ENCODE assay signal across 34 mouse cellular contexts in the genomic region with DNA sequence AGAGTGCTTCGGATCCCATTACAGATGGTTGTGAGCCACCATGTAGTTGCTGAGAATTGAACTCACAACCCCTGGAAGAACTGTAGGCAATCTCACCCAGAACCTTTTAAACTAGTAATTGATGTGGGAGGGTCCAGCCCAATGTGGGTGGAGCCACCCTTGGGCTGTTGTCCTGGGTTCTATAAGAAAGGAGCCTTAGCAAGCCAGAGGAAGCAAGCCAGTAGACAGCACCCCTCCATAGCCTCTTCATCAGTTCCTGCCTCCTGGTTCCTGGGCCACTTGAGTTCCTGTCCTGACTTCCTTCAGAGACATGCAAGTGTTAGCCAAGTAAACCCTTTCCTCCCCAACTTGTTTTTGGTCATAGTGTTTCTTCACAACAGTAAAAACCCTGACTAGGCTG.
"Had no signal": no experiment of that assay in that cellular context is flagged by ENCODE, and none has a peak within 500 bp of the region (broad histone marks: within the 10 kb centered on the region; RNA-seq: fewer than 3 reads in every experiment).

No protein-coding gene starts in this region.

- H3K9ac ChIP-seq: heart, embryonic 13.5 days; heart, embryonic 15.5 days; hindbrain, embryonic 12.5 days; hindbrain, embryonic 13.5 days; hindbrain, embryonic 14.5 days; hindbrain, embryonic 15.5 days; intestine, embryonic 15.5 days; kidney, embryonic 15.5 days had no signal

- H3K4me1 ChIP-seq: hindbrain, embryonic 10.5 days; hindbrain, embryonic 12.5 days; hindbrain, embryonic 13.5 days; hindbrain, embryonic 15.5 days; intestine, embryonic 15.5 days; kidney, embryonic 15.5 days had no signal

- H3K27ac ChIP-seq: heart, embryonic 13.5 days; heart, embryonic 15.5 days; hindbrain, embryonic 10.5 days; hindbrain, embryonic 12.5 days; hindbrain, embryonic 13.5 days; hindbrain, embryonic 14.5 days; hindbrain, embryonic 15.5 days; hindbrain, postnatal 0 days; intestine, embryonic 15.5 days; kidney, embryonic 15.5 days; kidney, postnatal 0 days; layer of hippocampus, adult 2 months; left cerebral cortex, adult 2 months had no signal

- H3K4me3 ChIP-seq: heart, embryonic 13.5 days; heart, embryonic 15.5 days; hindbrain, embryonic 10.5 days; hindbrain, embryonic 12.5 days; hindbrain, embryonic 13.5 days; hindbrain, embryonic 15.5 days; intestine, embryonic 15.5 days; kidney, embryonic 15.5 days; layer of hippocampus, adult 2 months; left cerebral cortex, adult 2 months had no signal

- DNase-seq: heart, postnatal 10 days; heart, postnatal 14 days; heart, postnatal 36 days; heart, postnatal 4 days; kidney, adult 11 months; kidney, adult 18-20 months; kidney, adult 2 months; kidney, adult 8-10 months; kidney, adult 9 months; kidney, postnatal 10 days; kidney, postnatal 14 days; kidney, postnatal 25 days; kidney, postnatal 36 days; kidney, postnatal 4 days; layer of hippocampus, adult 9-11 months; layer of hippocampus, postnatal 36 days had no signal

- ATAC-seq: hindbrain, embryonic 16.5 days; hindbrain, postnatal 0 days; inflammation-experienced regulatory T-cells, adult 6 months; intestine, embryonic 15.5 days; intestine, embryonic 16.5 days; intestine, postnatal 0 days had no signal

- H3K4me2 ChIP-seq: heart, embryonic 11.5 days; heart, embryonic 13.5 days; heart, embryonic 15.5 days; hindbrain, embryonic 12.5 days; hindbrain, embryonic 13.5 days; hindbrain, embryonic 14.5 days; hindbrain, embryonic 15.5 days; intestine, embryonic 15.5 days; kidney, embryonic 15.5 days had no signal

- H3K36me3 ChIP-seq: heart, embryonic 13.5 days; heart, embryonic 15.5 days; hindbrain, embryonic 10.5 days; hindbrain, embryonic 12.5 days; hindbrain, embryonic 13.5 days; hindbrain, embryonic 15.5 days; intestine, embryonic 15.5 days; kidney, embryonic 15.5 days had no signal

- H3K27me3 ChIP-seq: heart, embryonic 13.5 days; heart, embryonic 15.5 days; hindbrain, embryonic 12.5 days; hindbrain, embryonic 13.5 days; hindbrain, embryonic 15.5 days; intestine, embryonic 15.5 days; kidney, embryonic 15.5 days had no signal

- H3K9me3 ChIP-seq: heart, embryonic 15.5 days; hindbrain, embryonic 10.5 days; hindbrain, embryonic 12.5 days; hindbrain, embryonic 13.5 days; hindbrain, embryonic 15.5 days; intestine, embryonic 15.5 days; kidney, embryonic 15.5 days had no signal
